Mouse (Mus musculus) brain, embryonic 14.5 days (tissue): ENCODE results near the gene Sorbs2. TPM values are rescaled to one million over a fixed set of nuclear protein-coding genes. Genes with fewer than 3 reads are reported as not detected.

Source experiments
- DNase-seq: peaks from one replicate; pipeline ENCODE4 v3.0.0-alpha.2; 2011; ENCODE audit warnings: low read depth
- CTCF ChIP-seq: fragments of 200-500 bp; IDR thresholded peaks from 2 replicates; pipeline ENCODE4 v1.5.1; 2012; ENCODE audit warnings: inconsistent platforms, mild to moderate bottlenecking, moderate library complexity, borderline replicate concordance; ENCODE audit not compliant: insufficient read depth, insufficient read length; ENCODE audit errors: extremely low read depth
- POLR2A ChIP-seq: fragments of 200-500 bp; IDR thresholded peaks from 2 replicates; pipeline ENCODE4 v1.6.1; 2012; ENCODE audit warnings: mild to moderate bottlenecking, inconsistent platforms, borderline replicate concordance; ENCODE audit not compliant: poor library complexity, insufficient read depth, insufficient read length, severe bottlenecking; ENCODE audit errors: extremely low read depth
- polyA plus RNA-seq: library from polyadenylated mRNA; depleted of rRNA; stranded (reverse); fragments of >200 nt; gene quantifications from 2 replicates; pipeline ENCODE4 v1.2.3, GENCODE M21; 2012

Sorbs2 gene
- polyA plus RNA-seq, 1 experiment, result 81.7 TPM

GRCm38 (mm10) chr8:45584390-45585052 lies 76.9 kb downstream of the Sorbs2 start:
- TF ChIP-seq POLR2A (no peak), CTCF (no peak)
- no peak for DNase-seq

- DNase-seq, result no peak
- TF ChIP-seq POLR2A (no peak), CTCF (no peak)
Observed at GRCm38 (mm10) chr8:45585158-45585557, 77.6 kb downstream of the Sorbs2 start.

GRCm38 (mm10) chr8:45587011-45587410 lies 79.4 kb downstream of the Sorbs2 start:
- no peak for DNase-seq
- no peak for TF ChIP-seq POLR2A
- no peak for TF ChIP-seq CTCF

- DNase-seq, result peak; percentile 80
- TF ChIP-seq POLR2A, result no peak
Observed at GRCm38 (mm10) chr8:45591888-45592287, 84.3 kb downstream of the Sorbs2 start.

GRCm38 (mm10) chr8:45593711-45594110 lies 86.1 kb downstream of the Sorbs2 start:
- no peak for TF ChIP-seq POLR2A
- TF ChIP-seq CTCF, result no peak
- no peak for DNase-seq

- DNase-seq, result no peak
- TF ChIP-seq CTCF (no peak), POLR2A (no peak)
Observed at GRCm38 (mm10) chr8:45595983-45596382, 88.4 kb downstream of the Sorbs2 start.

- no peak for DNase-seq
- TF ChIP-seq POLR2A (no peak), CTCF (no peak)
Observed at GRCm38 (mm10) chr8:45596591-45596990, 89.0 kb downstream of the Sorbs2 start.

GRCm38 (mm10) chr8:45597631-45598420 lies 90.2 kb downstream of the Sorbs2 start:
- no peak for DNase-seq
- no peak for TF ChIP-seq CTCF
- no peak for TF ChIP-seq POLR2A

- TF ChIP-seq CTCF (no peak), POLR2A (no peak)
Observed at GRCm38 (mm10) chr8:45598883-45599282, 91.3 kb downstream of the Sorbs2 start.

GRCm38 (mm10) chr8:45602019-45602418 lies 94.4 kb downstream of the Sorbs2 start:
- DNase-seq, result peak; percentile 45
- TF ChIP-seq POLR2A (no peak), CTCF (no peak)

More at GRCm38 (mm10) chr8:45598883-45599282, 91.3 kb downstream of the Sorbs2 start:
- no peak for DNase-seq

- no peak for DNase-seq
- no peak for TF ChIP-seq POLR2A
- TF ChIP-seq CTCF, result no peak
Observed at GRCm38 (mm10) chr8:45605419-45605818, 97.8 kb downstream of the Sorbs2 start.

- TF ChIP-seq POLR2A (no peak), CTCF (no peak)
- no peak for DNase-seq
Observed at GRCm38 (mm10) chr8:45607012-45607411, 99.4 kb downstream of the Sorbs2 start.
